Mouse (Mus musculus) urinary bladder, adult 2 months (tissue): Measurements from ENCODE around the gene Kif3b. TPM values are rescaled to one million over a fixed set of nuclear protein-coding genes. Genes with fewer than 3 reads are reported as not detected.

Source experiments
- DNase-seq: peaks from one replicate; pipeline ENCODE4 v3.0.0; 2022; ENCODE audit warnings: low spot score
- polyA plus RNA-seq: library from polyadenylated mRNA; depleted of rRNA; stranded (reverse); fragments of >200 nt; gene quantifications from 2 replicates; pipeline ENCODE4 v1.2.3, GENCODE M21; 2012

Gene Kif3b
- polyA plus RNA-seq, 1 experiment = 14.5 TPM

DNA sequence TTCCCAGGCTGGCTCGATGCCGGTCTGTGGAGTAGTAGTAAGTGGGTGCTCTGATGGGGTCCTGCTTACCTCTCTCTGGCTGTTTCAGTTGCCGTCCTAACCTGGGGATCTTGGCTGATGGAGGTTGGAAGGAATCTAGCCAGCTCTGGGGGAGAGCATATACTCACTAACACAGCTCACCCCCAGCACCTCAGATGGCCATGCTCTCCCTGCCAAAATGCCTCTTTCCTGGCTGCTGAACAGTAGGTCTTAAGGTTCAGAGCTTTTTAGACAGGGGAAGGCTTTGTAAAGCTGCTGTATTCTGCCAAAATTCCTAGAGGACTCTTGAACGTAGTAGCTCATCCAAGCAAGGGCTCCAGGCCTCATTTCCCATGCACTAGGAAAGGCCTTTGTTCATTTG lies 6.6 kb downstream of the Kif3b start:
- DNase-seq = no peak

DNA sequence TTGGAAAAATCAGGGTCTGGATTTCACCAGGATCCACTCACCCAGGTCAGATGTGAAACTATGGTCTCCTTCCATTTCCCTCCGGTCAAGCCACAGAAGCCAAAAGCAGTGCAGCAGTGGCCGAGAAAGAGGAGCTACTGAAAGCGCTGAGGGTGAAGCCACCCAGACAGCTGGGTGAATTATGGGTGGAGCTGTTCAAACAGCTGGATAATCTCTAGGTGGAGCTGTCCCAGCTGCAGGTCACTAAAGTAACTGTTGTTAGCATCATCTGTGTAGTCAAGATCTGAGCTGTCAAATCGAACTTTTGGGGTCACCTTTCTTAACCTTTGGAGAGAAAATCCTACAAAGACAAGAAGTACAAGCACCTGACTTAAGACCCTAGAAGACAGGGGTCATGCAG lies 7.2 kb downstream of the Kif3b start:
- DNase-seq = no peak

DNA sequence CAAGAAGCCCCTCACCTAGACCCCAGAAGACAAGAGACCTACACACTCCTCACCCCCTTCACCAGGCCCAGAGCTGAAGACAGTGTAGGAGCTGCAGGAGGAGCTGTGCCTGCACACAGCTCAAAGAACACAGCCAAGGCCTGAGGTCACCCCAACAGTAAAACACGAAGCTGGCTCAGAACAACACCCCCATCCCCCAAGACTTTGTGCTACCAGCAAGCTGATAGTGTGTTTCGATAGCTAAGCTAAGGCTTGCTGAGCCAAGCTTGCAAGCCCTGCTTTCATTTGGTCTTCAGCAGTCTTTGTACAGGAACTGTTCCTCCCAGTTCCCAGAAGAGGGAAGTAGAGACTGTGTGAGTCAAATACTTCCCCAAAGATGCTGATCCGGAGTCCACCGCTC lies 7.7 kb downstream of the Kif3b start:
- no peak for DNase-seq

DNA sequence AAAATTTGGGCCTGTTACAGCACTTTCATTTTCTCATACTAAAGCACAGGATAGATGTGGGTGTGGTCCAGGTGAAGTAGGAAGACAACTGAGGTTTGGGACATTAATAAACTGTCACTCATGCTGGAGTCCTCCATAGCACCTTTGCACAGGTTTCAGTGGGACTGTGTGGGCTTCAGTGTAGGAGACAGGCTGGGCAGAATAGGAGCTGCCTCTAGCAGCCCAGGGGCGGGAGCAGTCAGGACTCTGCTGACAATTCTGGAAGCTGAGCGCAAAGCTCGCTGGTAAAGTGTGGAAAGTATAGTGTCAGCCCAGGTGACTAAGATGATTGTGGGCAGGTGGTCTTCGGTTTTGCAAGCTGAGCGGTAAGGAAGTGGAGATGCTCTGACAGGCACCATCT lies 9.9 kb downstream of the Kif3b start:
- DNase-seq = no peak

DNA sequence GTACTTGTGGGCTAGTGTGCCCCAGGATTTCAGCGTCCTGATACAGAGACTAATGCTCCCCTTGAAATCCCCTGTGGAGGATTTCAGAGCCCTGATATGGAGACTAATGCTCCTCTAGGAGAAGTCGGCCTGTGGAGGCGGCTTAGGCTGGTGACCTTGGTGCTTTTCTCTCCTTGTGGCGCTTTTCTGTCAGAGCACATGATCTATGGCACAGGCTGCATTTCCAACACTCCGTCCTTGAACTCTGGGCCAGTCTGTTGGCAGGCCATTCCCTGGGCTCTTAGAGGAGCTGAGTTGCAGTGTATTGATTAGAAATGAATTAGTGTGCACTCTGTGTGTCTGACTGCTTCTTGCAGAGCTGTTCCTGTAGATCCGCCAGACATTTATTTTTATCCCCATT lies 14.0 kb downstream of the Kif3b start:
- no peak for DNase-seq

DNA sequence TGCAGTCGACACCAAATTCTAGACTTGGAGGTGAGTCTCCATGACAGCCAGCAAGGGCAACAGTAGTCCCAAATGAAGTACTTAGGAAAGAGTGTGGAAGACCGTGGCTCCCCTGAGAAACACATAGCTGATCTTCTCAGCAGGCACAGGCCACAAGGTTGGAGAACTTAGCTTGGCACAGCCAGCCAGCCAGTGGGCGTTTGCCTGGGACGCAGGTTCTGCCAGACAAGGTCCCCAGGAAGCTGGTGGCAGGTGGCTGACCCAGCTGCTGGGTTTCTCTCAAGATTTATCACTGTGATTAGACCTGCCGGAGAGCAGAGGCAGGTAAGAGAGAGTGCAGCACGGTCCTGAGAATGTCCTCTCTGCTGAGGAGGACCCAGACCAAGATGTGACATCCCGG lies 17.4 kb downstream of the Kif3b start:
- no peak for DNase-seq

DNA sequence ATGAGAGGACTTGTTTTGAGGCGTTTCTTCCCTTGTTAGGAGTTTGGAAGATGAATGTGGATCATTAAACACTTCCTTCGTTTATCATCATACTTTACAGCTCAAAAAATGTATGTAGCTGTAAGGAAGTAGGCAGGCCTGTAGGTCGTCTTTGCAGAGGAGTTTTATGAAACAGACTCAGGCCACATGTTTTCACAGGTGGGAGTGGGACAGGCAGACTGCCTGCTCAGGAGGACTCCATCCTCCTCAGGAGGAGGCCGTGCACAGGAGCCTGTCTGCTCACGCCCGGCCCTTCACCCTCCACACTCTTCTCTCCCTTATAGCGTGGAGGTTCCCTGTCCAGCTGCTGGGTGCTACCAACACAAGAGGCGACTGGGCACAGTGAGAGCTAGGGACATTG lies 17.9 kb downstream of the Kif3b start:
- DNase-seq = no peak

DNA sequence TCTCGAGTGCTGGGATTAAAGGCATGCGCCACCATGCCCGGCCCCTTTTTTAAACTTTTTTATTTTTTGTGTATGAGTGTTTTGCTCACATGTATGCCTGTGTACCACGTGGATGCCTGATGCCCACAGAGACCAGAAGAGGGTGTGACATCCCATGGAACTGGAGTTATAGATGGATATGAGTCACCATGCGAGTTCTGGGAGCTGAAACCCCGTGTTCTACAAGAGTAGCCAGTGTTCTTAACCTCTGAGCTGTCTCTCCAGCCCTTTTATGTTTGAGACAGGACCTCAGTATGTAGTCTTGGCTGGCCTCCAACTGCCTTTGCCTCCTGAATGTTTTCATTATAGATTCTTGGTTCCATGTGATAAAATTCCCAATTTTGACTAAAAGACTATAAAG lies 19.0 kb downstream of the Kif3b start:
- DNase-seq = no peak

DNA sequence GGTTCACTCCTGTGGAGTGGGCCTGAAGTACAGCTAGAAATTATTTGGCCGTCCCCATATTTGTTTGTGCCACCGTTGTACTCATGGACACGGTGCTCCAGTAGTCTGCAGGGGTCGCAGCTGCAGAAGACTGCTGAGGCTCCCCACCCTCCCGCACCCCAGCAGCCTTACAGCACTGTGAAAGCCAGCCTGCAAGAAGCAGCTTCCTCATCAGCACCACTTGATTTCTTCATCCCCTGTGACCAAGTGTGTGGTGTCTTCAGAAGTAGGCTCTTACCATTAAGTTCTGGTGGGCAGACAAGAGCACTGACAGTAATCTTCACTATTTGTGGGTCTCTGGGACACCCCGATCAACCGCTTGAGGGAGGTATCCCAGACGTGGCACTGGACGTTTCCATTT lies 21.7 kb downstream of the Kif3b start:
- DNase-seq = no peak

DNA sequence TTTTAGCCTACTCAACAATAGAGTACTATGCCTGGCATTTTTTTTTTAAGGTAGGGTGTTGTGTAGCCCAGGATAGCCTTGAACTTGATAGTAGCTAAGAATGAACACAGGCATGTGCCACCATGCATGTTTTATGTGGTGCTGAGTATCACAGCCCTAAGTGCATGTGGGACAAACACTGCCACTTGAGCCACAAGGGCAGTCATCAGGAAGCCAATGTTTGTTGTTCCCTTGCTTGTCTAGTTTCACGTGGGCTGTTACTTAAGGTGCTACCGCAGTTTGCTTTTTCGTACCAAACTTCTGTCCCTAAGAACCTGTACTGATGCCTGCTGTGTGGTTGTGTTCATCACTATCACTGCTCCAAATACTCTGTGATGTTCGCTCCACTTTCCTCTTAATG lies 27.2 kb downstream of the Kif3b start:
- DNase-seq = no peak

DNA sequence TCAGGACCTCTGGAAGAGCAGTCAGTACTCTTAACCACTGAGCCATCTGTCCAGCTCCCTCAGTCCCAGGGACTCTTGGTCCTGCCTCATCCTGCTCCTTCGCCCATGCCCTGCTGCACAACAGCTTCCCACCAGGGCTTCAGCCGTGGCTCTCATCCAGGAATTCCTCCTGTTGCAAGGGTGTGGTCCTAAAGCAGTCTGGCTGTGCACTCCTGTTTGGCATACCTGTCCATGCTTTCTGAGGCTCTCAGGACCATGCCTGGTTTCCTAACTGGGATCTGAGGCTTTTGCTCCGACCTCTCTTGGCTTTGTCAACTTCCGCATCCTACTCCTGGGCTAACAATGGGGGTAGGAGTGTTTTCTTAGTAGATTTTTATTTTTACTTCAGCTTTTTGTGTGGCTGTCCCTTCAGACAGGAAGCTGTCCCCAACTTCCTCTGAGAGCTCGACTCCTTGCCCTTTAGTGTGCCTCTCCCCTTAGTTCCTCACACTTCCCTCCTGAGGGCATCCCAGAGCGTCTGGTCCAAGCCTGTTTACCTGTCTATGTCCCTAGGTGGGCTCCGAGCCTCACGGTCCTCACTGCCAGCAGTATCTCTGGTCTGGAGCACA lies 27.9 kb downstream of the Kif3b start:
- no peak for DNase-seq

DNA sequence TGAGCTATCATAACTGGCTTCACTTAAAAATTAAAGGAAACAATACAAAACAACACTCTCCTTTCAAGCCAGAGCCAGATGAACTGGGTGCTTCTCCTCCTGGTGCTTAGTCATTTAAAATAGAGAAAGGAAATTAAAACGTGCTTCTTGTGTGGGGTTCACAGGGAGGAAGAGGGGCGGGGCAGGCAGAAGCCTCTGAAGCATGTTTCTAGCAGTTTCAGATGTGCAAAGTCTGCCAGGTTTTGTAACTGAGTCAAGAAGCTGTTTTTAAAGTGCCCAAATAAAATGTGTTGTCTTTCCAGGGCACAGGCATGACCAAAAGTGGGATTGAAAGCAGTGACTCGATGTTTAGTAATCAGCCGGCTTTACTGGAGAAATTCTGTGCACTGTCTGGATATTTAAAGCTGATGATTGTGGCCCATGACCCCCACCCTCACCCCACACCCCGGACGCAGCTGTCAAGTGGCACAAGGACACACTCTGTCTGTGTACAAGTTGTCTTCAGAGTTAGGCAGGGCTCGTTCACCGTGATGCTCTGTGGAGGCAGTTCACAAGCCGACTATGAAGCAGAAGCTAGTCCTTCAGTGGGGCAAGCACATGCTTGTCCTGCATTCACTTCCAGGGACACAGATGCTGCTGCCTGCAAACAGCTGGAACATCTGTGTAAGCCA lies 34.6 kb downstream of the Kif3b start:
- DNase-seq = no peak

DNA sequence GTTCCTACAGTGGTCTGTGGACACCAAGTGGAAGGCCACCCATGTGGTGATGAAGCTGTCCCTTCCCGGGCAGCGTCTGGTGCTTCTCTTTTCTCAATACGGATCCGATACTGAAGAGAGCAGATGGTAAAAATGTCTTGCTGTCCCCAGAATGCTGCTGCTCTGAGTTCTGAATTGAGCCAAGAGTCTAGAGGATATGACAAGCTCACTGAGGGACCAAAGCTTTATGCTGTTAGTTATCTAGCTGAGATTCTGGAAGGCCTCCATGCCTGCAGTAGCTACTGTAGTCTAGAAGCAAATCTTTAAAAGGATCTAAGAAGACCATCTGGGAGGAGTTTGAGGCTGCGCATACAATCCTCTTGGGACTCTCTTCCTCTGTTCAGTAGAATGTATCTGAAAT lies 41.1 kb downstream of the Kif3b start:
- DNase-seq = no peak

DNA sequence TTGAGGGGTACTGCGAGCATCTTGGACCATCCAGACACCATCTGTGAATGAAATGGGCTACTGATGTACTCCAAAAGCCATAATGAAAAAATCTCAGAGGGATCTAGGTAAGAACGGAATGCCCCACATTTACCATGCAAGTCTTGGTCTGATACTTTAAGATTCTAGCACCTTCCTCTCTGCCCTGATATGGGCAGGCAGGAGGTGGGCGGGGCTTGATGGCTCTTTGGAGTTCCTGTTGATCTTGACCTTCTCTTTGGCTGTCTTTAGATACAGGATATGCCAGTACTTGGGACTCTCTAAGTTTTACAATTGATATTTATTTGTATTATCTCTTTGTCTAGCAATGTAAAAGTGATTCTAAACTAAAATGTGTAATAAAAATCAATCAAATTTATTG lies 41.8 kb downstream of the Kif3b start:
- no peak for DNase-seq

DNA sequence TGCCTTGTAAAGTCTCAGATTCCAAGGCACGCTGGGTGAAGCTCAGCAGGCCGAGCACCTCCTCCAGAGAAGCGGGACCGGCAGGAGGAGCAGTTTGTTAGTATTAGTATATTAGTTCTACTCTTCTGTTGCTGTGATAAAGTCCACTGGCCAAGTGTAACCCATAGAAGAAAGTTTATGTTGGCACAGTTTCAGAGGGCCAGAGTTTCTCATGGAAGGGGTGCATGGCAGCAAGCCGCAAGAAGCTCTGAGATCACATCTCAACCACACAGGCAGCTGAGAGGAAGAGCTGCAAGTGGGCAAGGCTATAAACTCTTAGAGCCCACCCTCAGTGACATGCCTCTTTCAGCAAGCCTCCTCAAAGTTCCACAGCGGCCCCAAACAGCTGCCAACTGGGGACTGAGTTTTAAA lies 42.6 kb downstream of the Kif3b start:
- no peak for DNase-seq

DNA sequence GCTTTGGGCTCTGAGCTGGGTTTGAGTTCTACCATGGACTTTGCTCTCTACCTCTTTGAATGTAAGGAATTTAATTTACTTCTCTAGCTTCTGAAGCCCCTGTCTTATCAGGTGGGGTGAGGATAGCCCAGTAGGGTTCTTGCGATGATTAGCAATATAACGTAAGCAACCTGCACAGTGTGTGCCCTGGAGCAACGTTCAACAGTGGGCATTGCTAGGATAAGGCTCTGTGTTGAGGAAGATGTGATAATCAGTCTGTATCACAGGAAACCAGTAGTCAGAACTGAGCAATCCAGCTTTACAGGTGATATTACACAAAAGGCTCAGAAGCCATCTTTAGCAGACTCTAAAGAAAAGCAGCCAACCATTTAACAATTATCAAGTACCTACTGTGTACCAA lies 43.1 kb downstream of the Kif3b start:
- no peak for DNase-seq

DNA sequence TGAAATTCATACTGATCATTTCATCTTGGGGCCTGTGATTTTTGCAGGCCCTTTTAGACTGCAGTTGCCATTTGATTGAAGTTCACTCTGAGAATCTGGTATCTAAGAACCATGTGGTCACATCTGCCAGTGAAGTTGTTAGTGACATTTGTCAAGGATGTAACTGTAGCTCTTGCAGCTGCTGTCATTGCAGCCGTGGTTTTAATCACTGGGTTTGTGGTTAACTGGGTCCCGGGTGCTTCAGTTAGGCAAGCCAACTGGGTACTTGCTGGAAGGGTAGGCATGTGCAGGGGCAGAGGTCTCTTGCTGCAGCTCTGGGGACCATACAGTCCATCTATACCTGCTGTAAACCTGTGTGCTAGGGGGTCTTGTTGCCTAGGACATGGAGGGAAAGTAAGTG lies 44.9 kb downstream of the Kif3b start:
- DNase-seq = no peak

DNA sequence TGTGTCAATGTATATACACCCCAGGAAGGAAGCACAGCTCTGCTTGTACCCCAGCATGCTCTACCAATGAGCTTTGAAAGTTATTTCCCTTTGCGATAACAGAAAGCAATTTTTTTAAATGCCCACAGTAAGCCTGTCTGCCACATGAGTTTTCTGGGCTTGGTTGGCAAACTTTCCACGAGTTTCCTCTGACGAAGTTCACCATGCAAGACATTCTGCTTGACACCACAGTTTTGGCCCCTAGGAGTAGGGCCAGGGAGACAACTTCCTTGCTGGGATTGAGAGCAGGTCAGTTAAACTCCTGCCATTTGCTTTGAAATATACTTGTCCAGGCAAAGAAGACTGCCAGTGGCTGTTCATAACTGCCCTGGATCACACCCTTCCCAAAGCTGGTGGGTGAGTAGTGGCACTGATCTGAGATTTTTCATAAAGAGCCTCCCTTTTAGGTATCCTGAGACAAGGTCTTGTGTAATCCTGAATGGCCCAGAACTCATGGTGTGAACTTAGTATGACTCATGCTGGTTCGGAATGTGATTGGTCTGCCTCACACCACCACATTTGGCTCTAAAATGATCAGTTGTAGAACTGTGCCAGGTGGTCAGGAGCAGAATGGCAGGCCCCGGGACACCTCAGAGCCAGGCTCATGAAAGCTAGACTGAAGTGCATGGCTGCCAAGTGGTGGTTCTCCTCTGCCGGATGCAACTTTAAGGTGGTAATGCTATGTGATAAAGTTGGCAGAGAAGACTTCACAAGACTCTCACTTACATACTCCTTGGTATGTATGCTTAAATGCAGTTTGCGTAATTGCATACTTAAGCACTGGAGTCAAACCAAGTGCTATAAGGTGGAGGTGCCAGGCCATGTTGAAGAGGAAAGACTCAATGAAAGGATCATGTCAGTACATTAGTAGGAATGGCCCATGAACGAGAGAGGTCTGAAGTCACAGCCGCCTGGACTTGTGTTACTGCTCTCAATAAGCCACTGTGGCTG lies 47.4 kb downstream of the Kif3b start:
- DNase-seq = no peak

DNA sequence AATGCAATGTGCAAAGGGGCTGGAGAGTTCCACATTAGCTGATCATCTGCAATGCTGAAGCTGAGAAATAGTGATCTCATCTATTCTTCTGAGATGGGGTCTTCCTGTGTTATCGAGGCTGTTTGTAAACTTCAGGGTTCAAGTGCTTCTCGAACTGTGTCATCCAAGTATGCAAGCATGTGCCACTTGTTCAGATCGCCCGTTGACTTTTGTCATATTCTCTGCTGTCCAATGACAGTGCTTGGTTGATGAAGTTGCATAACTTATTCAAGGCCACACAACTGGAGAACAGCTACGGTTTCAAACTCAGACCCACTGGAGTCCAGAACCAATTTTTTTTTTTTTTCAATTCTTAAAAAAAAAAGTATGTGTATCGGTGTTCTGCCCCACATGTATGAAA lies 51.0 kb downstream of the Kif3b start:
- no peak for DNase-seq

DNA sequence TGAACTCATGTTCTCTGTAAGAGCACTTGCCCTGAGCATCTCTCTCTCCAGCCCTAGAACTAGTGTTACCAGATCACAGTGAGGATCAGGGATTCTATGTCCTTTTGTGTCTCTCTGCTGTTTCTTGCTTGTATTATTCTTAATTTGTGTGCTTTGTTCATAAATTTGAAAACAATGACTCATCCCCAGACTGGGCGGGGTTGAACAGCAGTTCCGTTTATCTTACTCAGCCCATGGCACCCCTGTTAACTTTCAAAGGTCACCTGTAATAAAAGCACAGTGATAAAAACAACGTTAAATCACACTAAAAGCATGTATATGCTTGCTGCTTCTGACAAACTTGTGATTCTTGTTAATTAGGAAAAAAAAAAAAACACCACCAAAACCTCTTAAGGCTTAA lies 51.4 kb downstream of the Kif3b start:
- no peak for DNase-seq

DNA sequence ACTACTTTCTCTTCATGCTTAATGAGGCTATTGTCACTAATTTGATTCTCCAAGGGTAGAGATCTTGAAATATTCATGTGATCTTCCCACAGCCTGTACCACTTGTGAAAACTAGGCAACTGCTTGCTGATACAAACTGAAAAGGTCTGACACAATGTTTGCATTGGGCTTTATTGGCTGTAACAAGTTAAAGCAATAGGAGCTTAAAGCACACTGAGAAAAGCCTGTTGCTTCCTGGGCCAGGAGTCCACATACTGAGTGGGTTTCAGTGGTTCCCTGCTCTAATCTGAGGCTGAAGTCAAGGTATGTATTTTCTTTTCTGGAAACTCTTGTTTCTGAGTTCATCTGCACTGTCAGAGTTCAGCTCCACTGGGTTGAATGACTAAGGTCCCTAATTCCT lies 52.0 kb downstream of the Kif3b start:
- no peak for DNase-seq

DNA sequence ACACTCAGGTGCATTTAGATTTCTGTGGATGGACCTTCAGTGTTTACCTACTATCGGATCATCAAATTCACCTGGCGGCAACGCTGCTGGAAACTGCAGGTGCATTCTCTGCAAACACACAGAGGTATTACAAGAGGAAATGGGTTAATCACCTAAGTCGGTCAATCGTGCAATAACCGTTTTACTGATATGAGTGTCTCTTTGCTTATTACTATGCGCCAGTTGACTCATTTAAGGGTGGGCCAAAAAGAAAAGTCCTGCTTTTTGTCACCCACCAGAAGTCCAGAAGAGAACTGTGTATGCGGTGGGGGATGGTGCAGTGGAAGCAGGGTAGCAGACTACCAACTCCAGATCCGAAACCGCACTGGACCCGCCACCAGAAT lies 53.8 kb downstream of the Kif3b start:
- no peak for DNase-seq
